Mouse (Mus musculus): ENCODE data around the gene Kif6.

Gene Kif6

DNA sequence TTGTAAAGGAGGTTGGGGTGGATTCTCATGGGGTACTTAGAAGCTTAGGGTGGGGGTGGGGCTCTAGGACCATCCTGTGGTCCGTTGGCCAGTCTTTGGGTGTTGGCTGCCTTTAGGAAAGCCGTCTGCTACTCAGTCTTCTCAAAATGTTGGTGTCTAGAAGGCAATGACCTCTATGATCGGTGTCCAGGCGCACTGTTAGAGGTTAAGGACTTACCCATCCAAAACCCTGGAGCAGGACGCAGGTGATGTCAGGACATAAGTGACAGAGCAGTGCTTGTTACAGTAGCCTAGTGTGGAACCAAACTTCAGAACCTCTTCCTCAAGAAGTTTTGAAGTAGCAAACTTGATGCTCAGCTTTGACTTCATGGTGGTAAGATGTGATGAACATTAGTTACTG is 170.9 kb downstream of the Kif6 start:
- no peak for DNase-seq (ENCODE audit: extremely low spot score, low read depth, low spot score)

DNA sequence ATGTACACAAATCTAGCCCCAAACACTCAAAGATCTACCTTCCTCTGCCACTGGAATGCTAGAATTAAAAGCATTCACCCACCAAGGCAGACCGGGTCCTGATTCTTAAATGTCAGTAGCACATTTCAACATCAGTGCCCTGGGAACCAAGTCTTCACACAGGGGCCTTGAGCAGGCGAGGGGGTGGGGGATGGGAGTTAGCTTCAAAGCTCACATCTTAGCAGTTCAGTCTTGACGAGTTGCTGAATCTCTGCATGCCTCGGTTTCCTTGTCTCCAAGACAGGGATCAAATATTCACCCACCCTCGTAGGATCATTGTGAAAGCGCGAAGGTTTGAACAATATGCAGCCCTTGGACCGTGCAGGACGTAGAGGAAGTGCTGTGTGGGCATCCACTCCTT is 172.4 kb downstream of the Kif6 start:
- no peak for DNase-seq (ENCODE audit: extremely low spot score, low read depth, low spot score)

DNA sequence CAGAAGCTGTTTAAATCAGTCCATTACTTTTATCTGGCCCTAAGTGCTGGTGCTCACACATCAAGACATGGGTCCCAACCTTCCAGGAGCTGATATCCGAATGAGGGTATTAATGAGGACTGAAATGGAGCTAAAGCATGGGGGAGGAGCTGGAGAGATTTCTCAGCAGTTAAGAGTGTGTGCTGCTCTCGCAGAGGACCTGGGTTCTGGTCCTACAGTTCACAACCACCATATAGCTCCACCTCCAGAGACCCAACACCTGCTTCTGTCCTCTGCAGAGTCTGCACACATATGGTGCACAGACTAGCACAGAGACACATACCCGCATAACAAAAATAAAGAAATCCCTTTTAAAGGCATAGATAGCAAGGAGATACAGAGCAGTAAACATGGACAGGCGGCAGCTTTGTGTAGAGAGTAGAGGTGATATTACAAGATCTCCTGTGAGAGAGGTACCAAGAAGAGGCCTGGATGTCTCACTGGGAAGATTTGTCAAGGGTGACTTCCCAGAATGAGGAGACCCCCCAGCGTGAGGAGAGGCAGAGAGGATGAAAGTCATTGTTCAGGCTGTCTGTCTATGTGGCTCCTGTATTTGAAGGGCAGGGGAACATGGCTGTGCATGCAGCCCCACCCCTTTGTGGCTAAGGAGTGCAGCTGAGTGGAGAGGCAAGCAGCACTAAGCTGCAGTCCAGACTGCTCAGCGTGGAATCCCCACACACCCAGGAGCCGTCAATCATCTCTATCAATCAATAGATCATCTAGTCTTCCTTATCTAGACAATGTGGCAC is 173.4 kb downstream of the Kif6 start:
- no peak for DNase-seq (ENCODE audit: extremely low spot score, low read depth, low spot score)

DNA sequence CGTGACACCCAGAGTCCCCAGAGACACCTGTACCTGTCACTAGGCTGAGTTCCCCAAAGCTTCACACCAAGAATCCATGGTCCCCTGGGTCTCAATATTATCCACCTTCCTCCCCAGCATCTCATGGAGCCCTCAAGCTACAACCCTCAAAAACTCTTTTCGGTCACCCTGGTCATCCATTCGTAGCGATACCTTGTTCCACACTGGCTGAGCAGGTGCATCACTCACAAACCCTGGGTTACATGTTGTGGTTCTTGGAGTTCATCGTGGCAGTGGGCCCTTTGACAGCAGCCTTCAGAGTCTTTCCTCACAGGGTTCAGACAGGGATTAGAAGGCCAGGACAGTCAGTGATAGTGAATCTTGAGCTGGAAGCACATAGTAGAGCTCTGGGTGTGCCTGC is 176.6 kb downstream of the Kif6 start:
- DNase-seq (ENCODE audit: extremely low spot score, low read depth, low spot score) = no peak

DNA sequence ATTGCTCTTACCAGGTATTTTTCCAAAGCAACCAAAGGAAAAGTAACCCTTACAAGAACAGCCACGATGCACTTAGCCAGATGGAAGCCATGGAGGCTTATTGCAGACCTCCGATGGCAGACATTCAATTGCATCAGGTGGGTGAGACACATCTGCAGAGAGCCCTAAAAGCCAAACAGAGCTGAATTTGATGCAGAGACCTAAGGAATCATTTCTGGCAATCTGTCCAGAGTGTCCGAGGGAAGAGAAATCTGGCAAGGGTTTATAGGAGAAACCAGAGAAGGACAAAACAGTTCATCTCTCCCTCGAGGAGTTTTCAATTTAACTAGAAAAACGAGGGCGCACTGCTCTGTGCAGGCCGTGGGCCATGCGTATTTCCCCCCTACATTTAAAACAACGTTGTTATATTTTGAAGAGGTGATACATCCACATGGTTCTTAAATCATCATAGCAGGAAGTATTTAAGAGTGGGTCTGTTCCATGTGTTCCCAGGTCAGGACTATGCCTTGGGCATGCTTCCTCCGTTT is 177.3 kb downstream of the Kif6 start:
- DNase-seq (ENCODE audit: extremely low spot score, low read depth, low spot score) = no peak

DNA sequence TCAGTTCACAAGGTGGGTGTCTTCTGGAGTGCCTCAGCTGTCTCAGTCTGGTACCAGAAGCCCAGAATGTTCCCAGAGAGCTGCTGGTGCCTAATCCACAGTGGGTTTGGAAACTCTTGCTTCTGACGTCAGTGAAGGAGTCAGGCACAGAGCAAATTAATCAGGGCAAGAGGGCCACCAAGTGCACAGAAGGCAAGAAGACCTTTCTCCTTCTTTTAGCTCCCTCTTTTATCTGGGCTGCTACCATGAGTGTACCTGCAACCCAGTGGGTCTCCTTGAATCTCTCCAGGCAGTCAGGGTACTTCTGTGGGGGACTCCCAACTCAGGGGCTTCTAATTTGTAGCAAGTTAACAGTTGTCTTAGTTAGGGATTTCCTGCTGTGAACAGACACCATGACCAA is 178.0 kb downstream of the Kif6 start:
- no peak for DNase-seq (ENCODE audit: extremely low spot score, low read depth, low spot score)

DNA sequence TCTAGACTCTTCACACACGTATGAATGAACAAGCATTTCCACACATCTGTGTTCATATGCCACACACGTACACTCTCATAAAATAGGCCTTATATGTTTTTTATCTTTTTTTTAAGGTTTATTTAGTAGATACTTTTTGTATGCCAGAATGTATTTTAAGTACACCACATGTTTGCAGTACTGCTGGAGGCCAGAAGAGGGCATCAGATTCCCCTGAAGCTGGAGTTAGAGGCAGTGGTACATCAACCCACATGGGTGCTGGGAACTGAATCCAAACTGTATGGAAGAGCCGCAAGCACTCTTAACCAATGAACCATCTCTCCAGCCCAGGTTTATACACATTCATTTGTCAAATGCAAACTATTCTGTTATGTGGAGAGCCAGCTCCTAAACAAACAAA is 179.0 kb downstream of the Kif6 start:
- DNase-seq (ENCODE audit: extremely low spot score, low read depth, low spot score) = no peak

DNA sequence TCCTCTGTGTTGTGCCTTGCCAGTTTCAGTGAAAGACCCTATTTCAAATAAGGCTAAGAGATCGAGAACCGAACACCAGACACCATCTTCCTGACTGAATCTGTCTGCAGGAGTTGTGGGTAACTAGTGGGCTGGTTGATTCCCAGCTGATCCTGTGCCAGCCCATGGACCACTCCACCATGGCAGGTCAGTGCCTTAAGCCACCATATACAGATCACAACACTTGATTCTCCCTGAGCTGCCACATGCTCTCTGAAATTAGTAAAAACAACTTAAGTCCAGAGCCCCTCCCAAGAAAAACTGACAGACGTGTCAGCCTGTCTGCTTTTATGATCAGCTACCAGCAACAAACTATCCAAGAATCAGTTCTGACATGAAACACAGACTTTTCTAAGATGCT is 180.3 kb downstream of the Kif6 start:
- DNase-seq (ENCODE audit: extremely low spot score, low read depth, low spot score) = no peak

DNA sequence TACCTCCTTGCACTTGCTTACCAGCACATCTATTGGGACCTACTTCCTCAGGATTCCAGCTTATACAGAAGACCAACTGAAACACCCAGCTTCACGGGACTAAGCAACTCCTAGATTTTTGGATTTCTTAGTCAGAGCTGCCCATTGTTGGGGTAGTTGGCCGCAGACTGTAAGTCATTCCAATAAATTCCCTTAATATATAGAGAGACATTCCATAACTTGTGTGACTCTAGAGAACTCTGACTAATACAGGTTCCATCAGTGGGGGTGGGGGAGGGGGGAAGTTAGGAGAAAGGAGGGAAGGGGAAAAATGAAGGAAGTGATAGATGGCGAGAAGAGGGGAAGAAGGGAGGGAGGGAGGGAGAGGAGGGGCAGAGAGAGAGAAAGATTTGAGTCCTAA is 181.2 kb downstream of the Kif6 start:
- DNase-seq (ENCODE audit: extremely low spot score, low read depth, low spot score) = no peak

DNA sequence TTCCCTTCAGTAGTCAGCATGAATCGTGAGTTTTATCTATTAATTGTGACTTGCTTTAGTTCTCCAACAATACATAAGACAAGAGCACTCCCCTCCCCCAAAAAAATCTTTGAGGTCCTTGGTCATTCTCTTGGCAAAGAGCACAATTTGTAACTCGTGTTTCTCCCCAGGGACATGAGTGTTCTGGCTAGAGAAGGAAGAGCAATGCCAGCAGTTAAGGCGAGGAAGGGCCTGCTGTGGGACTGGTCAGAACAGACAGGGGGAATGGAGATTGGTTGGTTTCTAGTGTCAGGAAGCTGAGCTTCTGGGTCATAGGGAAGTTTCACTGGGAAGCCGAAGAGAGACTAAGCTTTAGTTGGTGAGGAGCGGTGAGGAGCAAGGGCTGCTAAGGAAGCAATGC is 184.2 kb downstream of the Kif6 start:
- no peak for DNase-seq (ENCODE audit: extremely low spot score, low read depth, low spot score)

DNA sequence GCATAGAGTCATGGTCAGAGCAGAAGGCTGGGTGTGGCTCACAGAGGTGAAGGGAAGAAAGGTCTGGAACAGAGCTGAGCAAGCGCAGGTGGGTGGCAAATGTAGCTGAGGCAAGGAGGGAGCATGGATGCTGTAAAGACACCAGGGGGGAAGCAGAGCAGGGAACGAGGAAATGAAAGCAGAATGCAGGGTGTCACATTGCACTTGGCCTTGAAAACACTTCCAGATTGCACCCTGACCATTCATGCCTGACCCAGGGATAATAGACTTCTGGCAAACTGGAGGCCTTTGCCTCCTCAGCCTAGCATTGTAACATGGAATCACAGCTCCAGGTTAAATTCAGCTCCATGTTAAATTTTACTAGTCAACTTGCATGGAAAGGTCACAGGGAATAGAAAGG is 185.2 kb downstream of the Kif6 start:
- DNase-seq (ENCODE audit: extremely low spot score, low read depth, low spot score) = no peak

DNA sequence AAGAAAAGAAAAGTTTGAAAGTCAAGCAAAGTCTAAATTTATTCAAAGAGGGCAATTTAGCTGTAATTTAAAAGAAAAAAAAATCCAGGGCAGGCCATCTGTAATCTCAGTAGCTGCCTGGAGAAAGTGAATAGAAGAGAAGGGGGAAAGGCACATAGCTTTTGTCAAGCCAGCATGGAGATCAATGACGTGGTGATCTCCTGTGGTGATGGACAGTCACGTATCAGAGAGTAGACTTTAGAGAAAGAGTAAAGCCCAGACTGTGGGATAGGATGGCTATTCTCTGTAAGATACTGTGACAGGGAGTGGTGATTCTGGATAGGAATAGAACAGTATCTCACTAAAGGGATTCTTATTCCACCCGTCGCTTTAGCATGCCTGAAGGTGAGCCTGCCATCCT is 192.5 kb downstream of the Kif6 start:
- no peak for DNase-seq (ENCODE audit: extremely low spot score, low read depth, low spot score)

DNA sequence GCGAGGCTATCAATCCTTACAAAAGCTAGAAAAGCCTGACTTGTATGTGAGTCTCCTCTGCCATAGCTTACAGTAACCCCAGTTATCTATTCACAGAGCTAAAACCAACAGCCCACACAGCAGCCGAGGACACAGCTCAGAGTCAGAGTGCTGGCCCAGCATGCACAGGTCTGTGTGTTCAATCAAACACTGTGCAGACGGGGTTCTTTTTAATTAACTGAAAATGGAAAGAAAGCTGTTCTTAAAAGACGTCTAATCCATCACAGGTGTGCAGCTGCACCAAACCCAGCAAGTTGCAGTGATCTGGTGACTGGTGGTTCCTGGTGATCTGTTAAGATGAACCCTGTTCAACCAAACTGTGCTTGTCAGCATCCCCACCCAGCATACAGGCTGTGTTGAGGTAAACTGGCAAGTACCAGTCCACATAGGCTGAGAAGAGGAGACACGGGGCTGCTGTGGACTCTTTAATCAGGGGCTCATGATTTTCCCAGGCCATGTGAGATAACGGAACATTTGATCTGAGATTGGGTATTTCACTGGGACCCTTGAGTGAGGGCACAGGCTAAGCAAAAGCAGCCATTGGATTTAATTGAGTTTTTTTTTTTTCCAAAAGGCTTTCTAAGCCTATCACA is 193.9 kb downstream of the Kif6 start:
- no peak for DNase-seq (ENCODE audit: extremely low spot score, low read depth, low spot score)

DNA sequence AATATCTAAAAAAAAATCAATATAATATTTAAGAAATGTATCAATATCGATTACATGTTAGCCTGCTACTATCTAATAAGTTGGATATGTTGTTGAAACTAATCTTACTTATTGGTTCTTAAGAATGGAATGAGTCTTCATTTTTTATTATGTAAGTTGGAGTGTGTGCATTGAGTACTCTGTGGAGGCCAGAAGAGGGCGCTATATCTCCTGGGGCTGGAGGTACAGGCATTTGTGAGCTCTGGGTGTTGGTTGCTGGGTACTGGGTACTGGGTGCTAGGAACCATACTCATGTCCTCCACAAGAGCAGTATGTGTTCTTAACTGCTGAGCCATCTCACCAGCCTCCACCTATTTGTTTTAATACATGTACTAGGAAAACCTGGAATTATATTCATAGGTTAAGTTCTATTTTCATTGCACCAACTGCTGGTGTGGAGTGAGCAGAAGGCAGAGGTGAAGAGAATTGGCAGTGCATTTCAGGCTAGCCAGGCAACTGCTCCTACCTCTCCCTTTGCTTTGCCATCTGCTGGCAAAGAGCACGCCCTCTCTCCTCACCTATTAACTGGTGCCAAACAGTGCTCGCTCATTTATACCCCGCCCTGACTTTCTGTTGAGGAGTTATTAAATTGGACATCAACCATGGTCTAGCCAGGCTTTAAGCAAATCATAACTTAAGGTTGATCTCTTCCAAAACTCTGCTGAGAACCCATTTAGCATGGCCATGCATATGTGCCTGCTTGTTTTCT is 199.1 kb downstream of the Kif6 start:
- DNase-seq (ENCODE audit: extremely low spot score, low read depth, low spot score) = no peak

DNA sequence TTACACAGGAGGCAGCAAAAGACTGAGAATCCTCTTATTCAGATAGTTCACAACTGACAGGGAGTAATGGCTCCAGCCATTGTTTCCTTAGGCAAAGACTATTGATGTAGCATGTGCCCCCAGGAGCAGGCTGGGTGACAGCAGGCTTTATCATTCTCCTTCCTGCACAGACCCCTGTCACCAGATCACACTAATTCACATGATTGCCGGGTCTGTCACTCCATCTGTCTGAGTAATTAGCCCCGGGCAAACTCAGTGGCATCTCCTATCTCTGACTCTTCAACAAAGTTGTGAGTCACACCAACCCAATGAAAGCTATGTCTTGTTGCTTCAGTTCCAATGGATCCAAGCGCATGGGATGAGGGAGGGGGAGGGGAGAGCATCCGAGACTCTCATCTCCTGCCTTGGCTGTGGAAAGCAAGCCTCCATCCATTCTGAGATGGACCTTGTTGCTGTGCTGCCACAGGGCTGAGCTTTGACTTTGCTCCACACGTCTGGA is 201.2 kb downstream of the Kif6 start:
- no peak for DNase-seq (ENCODE audit: extremely low spot score, low read depth, low spot score)

DNA sequence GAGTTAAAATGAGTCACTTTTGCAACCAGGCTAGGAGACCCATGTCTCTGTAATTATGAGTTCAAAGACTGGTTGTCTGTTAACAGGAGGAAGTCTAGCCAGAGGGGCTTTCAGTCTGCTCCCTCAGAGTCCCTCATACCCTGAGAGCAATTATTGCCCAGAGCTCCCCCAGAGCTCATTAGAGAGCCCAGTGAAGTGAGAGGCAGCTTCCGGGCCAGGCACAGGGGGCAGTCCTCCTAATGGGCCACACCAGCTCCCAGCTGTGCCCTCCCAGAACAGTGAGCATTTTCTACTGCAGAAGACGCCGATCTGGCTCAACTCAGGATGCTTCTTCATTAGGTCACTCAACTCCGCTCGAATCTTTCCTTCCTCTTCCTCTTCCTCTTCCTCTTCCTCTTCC is 201.8 kb downstream of the Kif6 start:
- peak; percentile 76 for DNase-seq (ENCODE audit: extremely low spot score, low read depth, low spot score)

DNA sequence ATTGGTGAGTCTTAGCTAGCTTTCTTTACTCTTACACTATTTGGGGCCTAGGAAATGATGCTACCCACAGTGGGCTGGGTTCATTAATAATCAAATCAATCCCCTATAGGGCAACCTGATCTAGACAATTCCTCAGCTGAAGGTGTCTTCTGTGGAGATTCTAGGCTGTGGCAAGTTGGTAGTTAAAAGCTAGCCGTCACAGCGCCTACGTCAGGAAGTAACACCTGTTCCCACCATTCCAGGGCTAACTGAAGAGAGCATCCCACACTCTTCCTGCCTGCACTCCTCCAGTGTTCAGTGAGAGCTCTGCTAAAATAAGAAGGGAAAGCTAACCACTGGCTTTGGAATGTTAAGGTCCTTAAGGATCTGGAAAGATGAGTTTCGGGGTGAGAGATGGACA is 205.3 kb downstream of the Kif6 start:
- no peak for DNase-seq (ENCODE audit: extremely low spot score, low read depth, low spot score)

DNA sequence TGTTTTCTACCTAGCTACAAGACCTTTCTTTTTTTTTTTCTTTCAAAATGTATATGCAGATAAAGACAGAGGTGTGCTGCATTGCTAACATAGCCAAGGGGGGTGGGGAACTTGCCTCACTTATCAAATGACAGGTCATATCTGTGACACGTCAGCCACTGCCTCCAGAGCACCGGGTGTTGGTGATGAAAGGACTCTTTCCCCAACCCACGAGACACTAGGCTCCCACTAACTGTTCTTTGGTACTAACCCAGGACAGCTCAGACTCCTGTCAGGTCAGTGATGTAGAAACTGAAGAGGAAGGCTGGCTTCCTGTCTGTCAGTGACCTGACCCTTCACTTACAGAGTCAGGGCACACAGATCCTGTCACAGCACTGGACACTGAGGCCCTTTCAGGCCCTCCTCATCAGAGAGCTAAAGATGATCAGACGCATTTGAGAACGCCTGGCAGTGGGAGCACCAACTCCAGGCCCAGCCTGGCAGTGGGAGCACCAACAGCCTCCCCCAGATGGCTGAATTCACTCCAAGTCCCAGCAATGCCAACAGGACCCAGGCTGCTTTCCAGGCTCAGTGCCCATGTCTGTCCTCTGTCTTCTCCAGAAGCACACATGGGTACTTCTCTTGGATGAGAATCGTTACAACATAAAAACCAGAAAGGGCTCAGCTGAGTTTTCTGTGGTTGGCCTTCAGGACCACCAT is 209.4 kb downstream of the Kif6 start:
- DNase-seq (ENCODE audit: extremely low spot score, low read depth, low spot score) = no peak

DNA sequence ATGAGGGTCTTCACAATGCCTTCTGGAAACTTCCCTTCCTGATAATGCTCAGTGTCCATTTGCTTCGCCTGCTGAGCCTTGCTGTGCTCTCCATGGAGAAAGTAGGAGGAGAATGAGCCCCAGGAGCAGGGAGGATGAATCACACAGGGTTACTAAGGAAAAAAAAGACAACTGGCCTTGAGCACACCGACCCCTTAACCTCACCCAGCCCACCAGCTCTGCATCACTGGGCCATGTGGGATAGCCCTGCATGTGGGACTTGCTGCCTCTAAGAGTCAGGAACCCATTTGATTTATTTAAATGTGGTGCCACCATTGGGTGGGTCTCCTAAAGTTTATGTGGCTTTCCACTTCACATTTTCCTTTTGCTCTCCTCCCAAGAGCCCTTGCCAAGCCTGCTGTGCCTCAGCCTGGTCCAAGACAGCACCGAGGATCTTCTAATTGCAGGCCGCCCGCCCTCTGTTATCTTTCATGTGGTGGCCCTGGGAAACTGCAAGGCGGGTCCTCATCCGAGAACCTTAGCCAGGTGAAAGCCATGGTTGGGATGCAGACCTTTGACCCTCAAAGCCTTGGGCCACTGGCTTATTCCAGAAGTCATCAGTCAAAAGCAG is 210.0 kb downstream of the Kif6 start:
- DNase-seq (ENCODE audit: extremely low spot score, low read depth, low spot score) = no peak

DNA sequence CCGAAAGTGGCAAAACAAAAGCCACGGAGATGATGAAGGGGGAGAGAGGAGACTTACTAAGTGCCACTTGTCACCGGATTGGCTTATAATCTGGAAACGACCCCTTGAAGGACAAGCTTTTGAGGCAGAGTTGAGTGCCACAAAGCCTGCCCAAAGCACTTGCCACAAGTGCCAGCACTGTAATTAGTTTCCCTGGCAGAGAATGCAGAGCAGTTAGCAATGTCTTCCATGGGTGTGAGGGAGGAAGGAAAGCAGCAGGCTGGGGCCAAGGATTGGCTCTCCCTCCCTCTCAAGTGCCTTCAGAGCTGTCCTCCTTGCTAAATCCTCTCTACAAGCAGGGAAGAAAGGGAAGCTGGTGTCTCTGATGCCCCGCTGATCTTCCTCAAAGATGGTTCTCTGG is 210.9 kb downstream of the Kif6 start:
- DNase-seq (ENCODE audit: extremely low spot score, low read depth, low spot score) = no peak

DNA sequence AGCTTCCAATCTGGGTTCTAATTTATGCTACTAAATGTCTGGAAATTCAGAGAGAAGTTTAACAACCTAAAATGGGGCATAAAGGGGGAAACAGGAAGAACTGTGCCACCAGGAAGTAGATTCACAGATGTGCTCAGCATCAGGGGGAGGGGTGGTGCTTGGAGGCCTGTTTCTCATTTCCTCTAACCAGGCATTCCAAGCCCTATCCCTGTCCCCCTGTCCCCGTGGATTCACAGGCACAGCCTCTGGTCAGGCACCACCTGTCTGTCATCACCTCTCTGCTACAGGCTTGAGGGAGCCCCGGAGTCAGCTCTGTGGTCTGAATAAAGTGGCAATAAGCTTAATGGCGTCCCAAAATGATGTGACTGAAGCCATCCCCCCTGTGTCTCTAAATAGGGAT is 216.8 kb downstream of the Kif6 start:
- no peak for DNase-seq (ENCODE audit: extremely low spot score, low read depth, low spot score)

All from hindlimb bud, embryonic 11.5 days (tissue).